Mouse (Mus musculus): ENCODE data around the gene Vstm2b. TPM values are rescaled to one million over a fixed set of nuclear protein-coding genes. Genes with fewer than 3 reads are reported as not detected.

The Vstm2b gene
- polyA plus RNA-seq (2021; fragmentation: Nextera tagmentation): 13.0 and 40.5 TPM in 2 replicates
- long read RNA-seq, experiment 1, transcript Vstm2b-203 (5 exons, 1,455 nt): major isoform, 16 of 34 reads
- long read RNA-seq, experiment 1, partial matches to known transcripts: 12 of 34 reads
- long read RNA-seq, experiment 1, other reads (novel, unspliced or antisense): 6 of 34 reads
- long read RNA-seq, experiment 2, transcript Vstm2b-203 (5 exons, 1,455 nt): major isoform, 9 of 16 reads
- long read RNA-seq, experiment 2, partial matches to known transcripts: 7 of 16 reads
- long read RNA-seq, experiment 2, other reads (novel, unspliced or antisense): 0 of 16 reads

DNA sequence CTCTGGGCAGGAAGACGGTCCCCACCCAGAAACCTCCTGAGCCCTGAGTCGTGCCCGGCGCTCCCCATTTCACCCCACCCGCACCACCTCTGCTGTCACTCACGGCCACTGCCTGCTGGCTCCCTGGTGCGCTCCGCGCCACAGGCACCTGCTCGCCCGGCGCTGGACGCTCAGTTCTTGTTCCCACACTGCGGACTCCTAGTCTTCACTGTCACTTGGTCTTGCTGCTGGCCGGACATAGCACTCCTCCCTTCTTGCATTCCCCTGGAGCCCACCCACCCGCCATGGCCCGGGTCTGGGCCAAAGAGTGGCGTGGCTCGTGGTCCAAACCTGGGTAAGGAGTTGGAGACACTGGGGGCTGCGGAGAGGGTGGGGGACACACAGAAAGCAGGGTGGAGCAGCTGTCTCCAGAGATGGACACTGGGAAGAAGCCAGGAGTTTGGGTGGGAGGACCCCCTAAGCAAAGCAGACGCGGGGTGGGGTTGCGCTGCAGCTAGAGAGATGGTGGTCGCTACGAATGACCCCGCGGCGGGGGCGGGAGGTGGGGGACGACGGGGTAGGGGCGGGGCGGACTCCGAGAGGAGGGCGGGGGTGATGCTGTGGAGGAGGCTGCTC lies at the start of gene Vstm2b:
Vstm2b (plus strand) TSS at position 233 of the 615 bp plus-strand sequence.

Other genes starting within 250 kb of the Vstm2b start
- gene 4930433I11Rik, start 89.2 kb downstream of the Vstm2b start, polyA plus RNA-seq (2021; fragmentation: Nextera tagmentation): not detected in 2 replicates
- gene Gm4884, start 134.4 kb downstream of the Vstm2b start, polyA plus RNA-seq (2021; fragmentation: Nextera tagmentation): not detected in 2 replicates